Mouse (Mus musculus): ENCODE results near the gene Sh3pxd2a. TPM values are rescaled to one million over a fixed set of nuclear protein-coding genes. Genes with fewer than 3 reads are reported as not detected.

Sh3pxd2a gene
- total and polyA plus RNA-seq, 3 experiments: 1.3 to 4.6 (median 3.2) TPM

DNA sequence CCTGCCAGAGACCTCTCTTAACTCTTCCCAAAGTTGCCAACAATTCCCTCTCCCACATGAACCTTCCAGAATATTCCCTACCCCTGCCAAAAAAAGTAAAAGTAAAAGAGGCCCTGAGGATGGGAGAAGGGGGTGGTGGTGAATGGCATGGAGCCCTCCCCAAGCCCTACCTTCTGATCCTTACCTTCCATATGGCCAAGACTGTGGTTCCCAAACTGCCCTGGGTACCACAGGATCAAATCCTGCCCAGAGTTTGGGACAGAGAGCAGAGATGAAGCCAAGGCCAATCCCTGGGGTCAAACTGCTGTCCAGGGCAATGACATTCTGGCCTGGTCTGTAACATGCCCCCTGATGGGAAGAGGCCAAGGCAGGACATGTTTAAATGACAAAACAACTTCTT is 55.1 kb downstream of the Sh3pxd2a start:
- Histone ChIP-seq H3K9me3 (replicated peaks; ENCODE audit: low read length) (no peaks in the 10 kb centered on the region), H3K4me1 (ENCODE audit: control insufficient read depth in 1 of 2, insufficient read depth in 2 of 2) (peaks cover 5 to 38% of the 10 kb centered on the region in 2 experiments; a peak in 3 of 4 replicates), H3K79me2 (replicated peaks; ENCODE audit: control insufficient read depth, extremely low read depth, insufficient read depth, poor library complexity, severe bottlenecking) (no peaks in the 10 kb centered on the region), H3K4me3 (replicated peaks in 1 of 3; ENCODE audit: low read depth in 2 of 3, low read length in 2 of 3, poor library complexity in 1 of 3) (no peak overlapping the region), H3K27me3 (replicated peaks) (no peaks in the 10 kb centered on the region), H3K9ac (ENCODE audit: insufficient read depth, low read depth) (no peak overlapping the region), H3K27ac (ENCODE audit: insufficient read depth, low read depth) (no peak overlapping the region), H3K4me2 (ENCODE audit: insufficient read depth, low read depth, poor library complexity, severe bottlenecking) (no peak overlapping the region), H3K36me3 (replicated peaks in 1 of 2; ENCODE audit: control insufficient read depth in 1 of 2, insufficient read depth in 1 of 2, low read length in 1 of 2) (peaks cover 0 to 40% of the 10 kb centered on the region in 2 experiments)
- no peak for DNase-seq (ENCODE audit: extremely low read depth)
- dilution Hi-C loops (cut with MboI; ENCODE audit: extremely low pct_ligation_motif_present, extremely low pct_unique_long_range_greater_than_20kb, low sequenced_read_pairs): no loop called here
- in situ Hi-C loops (cut with MboI; ENCODE audit: low pct_ligation_motif_present, low pct_unique_long_range_greater_than_20kb, low sequenced_read_pairs): no loop called here
- no peak for TF ChIP-seq KAT2A (IDR thresholded peaks at IDR 0.05; ENCODE audit: insufficient replicate concordance, low read length)
- no peak for TF ChIP-seq CTCF (conservative IDR thresholded peaks at IDR 0.05 in 1 of 2, IDR thresholded peaks at IDR 0.05 in 1 of 2; ENCODE audit: low read depth in 2 of 2, low read length in 2 of 2)
- TF ChIP-seq EP300 (IDR thresholded peaks at IDR 0.05; ENCODE audit: low read length): no peak
- no peak for TF ChIP-seq BHLHE40 (IDR thresholded peaks at IDR 0.05; ENCODE audit: low read depth, low read length)
- no peak for TF ChIP-seq RCOR1 (conservative IDR thresholded peaks at IDR 0.05; ENCODE audit: low read depth, low read length)
- no peak for TF ChIP-seq POLR2A (IDR thresholded peaks at IDR 0.05; ENCODE audit: low read depth, low read length)
- no peak for TF ChIP-seq UBTF (IDR thresholded peaks at IDR 0.05; ENCODE audit: low read depth, low read length)
- TF ChIP-seq TBP (conservative IDR thresholded peaks at IDR 0.05; ENCODE audit: low read depth, low read length): no peak
- TF ChIP-seq TCF12 (IDR thresholded peaks at IDR 0.05; ENCODE audit: low read depth, low read length): no peak
- no peak for TF ChIP-seq ZMIZ1 (IDR thresholded peaks at IDR 0.05; ENCODE audit: low read depth, low read length)

GRCm38 (mm10) chr19:47408656-47409055 is 55.5 kb downstream of the Sh3pxd2a start:
- Histone ChIP-seq H3K79me2 (replicated peaks; ENCODE audit: control insufficient read depth, extremely low read depth, insufficient read depth, poor library complexity, severe bottlenecking) (no peaks in the 10 kb centered on the region), H3K36me3 (replicated peaks in 1 of 2; ENCODE audit: control insufficient read depth in 1 of 2, insufficient read depth in 1 of 2, low read length in 1 of 2) (peaks cover 0 to 40% of the 10 kb centered on the region in 2 experiments), H3K27me3 (replicated peaks) (no peaks in the 10 kb centered on the region), H3K4me3 (replicated peaks in 1 of 3; ENCODE audit: low read depth in 2 of 3, low read length in 2 of 3, poor library complexity in 1 of 3) (no peak overlapping the region), H3K9me3 (replicated peaks; ENCODE audit: low read length) (no peaks in the 10 kb centered on the region), H3K4me2 (ENCODE audit: insufficient read depth, low read depth, poor library complexity, severe bottlenecking) (no peak overlapping the region), H3K27ac (ENCODE audit: insufficient read depth, low read depth) (no peak overlapping the region), H3K4me1 (ENCODE audit: control insufficient read depth in 1 of 2, insufficient read depth in 2 of 2) (peaks cover 5 to 35% of the 10 kb centered on the region in 2 experiments; a peak in 3 of 4 replicates), H3K9ac (ENCODE audit: insufficient read depth, low read depth) (no peak overlapping the region)
- TF ChIP-seq MAFK (IDR thresholded peaks at IDR 0.05; ENCODE audit: insufficient replicate concordance, low read length): no peak
- DNase-seq (ENCODE audit: extremely low read depth): no peak
- dilution Hi-C loops (cut with MboI; ENCODE audit: extremely low pct_ligation_motif_present, extremely low pct_unique_long_range_greater_than_20kb, low sequenced_read_pairs) (no loop called here), in situ Hi-C loops (cut with MboI; ENCODE audit: low pct_ligation_motif_present, low pct_unique_long_range_greater_than_20kb, low sequenced_read_pairs) (no loop called here)

- dilution Hi-C loops (cut with MboI; ENCODE audit: extremely low pct_ligation_motif_present, extremely low pct_unique_long_range_greater_than_20kb, low sequenced_read_pairs): no loop called here
- no peak for DNase-seq (ENCODE audit: extremely low read depth)
- no peaks in the 10 kb centered on the region for H3K9me3 ChIP-seq (replicated peaks; ENCODE audit: low read length)
- peaks cover 5 to 24% of the 10 kb centered on the region in 2 experiments; a peak in 3 of 4 replicates for H3K4me1 ChIP-seq (ENCODE audit: control insufficient read depth in 1 of 2, insufficient read depth in 2 of 2)
- in situ Hi-C loops (cut with MboI; ENCODE audit: low pct_ligation_motif_present, low pct_unique_long_range_greater_than_20kb, low sequenced_read_pairs): no loop called here
- H3K79me2 ChIP-seq (replicated peaks; ENCODE audit: control insufficient read depth, extremely low read depth, insufficient read depth, poor library complexity, severe bottlenecking): no peaks in the 10 kb centered on the region
- H3K9ac ChIP-seq (ENCODE audit: insufficient read depth, low read depth): no peak overlapping the region
- H3K4me3 ChIP-seq (replicated peaks in 1 of 3; ENCODE audit: low read depth in 2 of 3, low read length in 2 of 3, poor library complexity in 1 of 3): no peak overlapping the region
- TF ChIP-seq BHLHE40 (IDR thresholded peaks at IDR 0.05; ENCODE audit: low read depth, low read length): no peak
- TF ChIP-seq MEF2A (IDR thresholded peaks at IDR 0.05; ENCODE audit: borderline replicate concordance, low read depth, low read length): no peak
- TF ChIP-seq MAFK (IDR thresholded peaks at IDR 0.05; ENCODE audit: insufficient replicate concordance, low read length): no peak
- TF ChIP-seq E2F4 (IDR thresholded peaks at IDR 0.05; ENCODE audit: insufficient replicate concordance, low read depth, low read length): no peak
- TF ChIP-seq SMC3 (IDR thresholded peaks at IDR 0.05; ENCODE audit: low read depth, low read length): no peak
- no peak for TF ChIP-seq POLR2A (IDR thresholded peaks at IDR 0.05; ENCODE audit: low read depth, low read length)
- no peak for TF ChIP-seq NRF1 (IDR thresholded peaks at IDR 0.05; ENCODE audit: low read depth, low read length)
- H3K27ac ChIP-seq (ENCODE audit: insufficient read depth, low read depth): no peak overlapping the region
- no peaks in the 10 kb centered on the region for H3K27me3 ChIP-seq (replicated peaks)
- H3K4me2 ChIP-seq (ENCODE audit: insufficient read depth, low read depth, poor library complexity, severe bottlenecking): no peak overlapping the region
- peaks cover 0 to 37% of the 10 kb centered on the region in 2 experiments for H3K36me3 ChIP-seq (replicated peaks in 1 of 2; ENCODE audit: control insufficient read depth in 1 of 2, insufficient read depth in 1 of 2, low read length in 1 of 2)
Observed at GRCm38 (mm10) chr19:47407332-47407731, 56.9 kb downstream of the Sh3pxd2a start.

All from CH12.LX (cell line).